Mouse (Mus musculus): ENCODE data around the gene Dnah3.
A peak's percentile ranks its signal among the peaks of the same experiment; 100 is the strongest.

GRCm38 (mm10) chr7:120124844-120125243, 29.8 kb upstream of the Dnah3 start:
- no peak for TF ChIP-seq POLR2A (IDR thresholded peaks at IDR 0.05; ENCODE audit: borderline replicate concordance, low read depth, low read length)
- TF ChIP-seq CTCF (IDR thresholded peaks at IDR 0.05; ENCODE audit: low read depth, low read length) = peak; percentile 39; the same call in 1 of the 2 replicates
